Mouse (Mus musculus) bone marrow, adult 2 months (tissue): ENCODE measurements around the gene Slc7a5.

Experiments
- CTCF ChIP-seq: fragments of 200-500 bp; IDR thresholded peaks from 2 replicates; pipeline ENCODE4 v1.5.1; 2011; ENCODE audit warnings: low read length, control low read depth; ENCODE audit not compliant: control insufficient read depth, insufficient read depth
- POLR2A ChIP-seq: fragments of 200-500 bp; IDR thresholded peaks from 2 replicates; pipeline ENCODE4 v1.6.1; 2011; ENCODE audit warnings: low read depth, mild to moderate bottlenecking, control low read depth, low read length, borderline replicate concordance; ENCODE audit not compliant: control insufficient read depth

DNA sequence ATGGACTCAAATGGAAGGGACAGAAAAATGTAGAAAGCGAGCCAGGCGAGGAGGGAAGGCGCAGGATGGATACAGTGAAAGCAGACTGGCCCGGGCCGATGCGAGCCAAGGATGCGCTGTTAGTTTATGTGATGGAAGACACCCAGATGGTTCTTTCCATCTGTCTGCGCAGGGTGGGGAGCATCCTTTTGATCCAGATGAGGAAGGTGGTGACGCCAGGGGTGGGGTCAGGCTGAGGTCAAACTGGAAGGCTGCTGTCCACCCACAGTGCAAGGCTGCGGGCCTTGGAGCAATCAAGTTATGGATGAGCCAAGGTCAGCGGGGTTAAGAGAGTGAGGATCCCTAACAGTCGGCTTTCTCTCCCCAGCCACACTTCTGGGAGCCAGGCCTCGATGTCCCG, 28.9 kb upstream of the Slc7a5 start:
- no peak for TF ChIP-seq POLR2A
- TF ChIP-seq CTCF: no peak
